ENCODE assay signal across 14 mouse cellular contexts in the genomic region with DNA sequence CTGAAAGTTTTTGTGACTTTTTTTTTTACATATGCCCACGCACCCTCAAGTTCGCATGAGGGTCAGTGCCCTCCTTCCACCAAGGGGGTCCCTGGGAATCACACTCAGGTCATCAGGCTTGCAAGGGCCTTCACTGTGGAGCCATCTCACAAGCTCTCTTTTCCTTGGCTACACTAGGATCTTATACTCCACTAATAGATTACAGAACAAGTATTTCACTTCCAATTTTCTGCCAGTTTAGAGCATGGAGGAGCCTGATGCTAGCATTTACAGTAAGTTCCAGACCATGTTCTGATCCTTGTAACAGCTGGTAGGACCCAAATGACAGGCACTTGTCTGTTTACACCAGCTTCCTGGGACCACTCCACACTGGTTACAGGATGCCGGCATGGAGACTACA. TPM values are rescaled to one million over a fixed set of nuclear protein-coding genes. Genes with fewer than 3 reads are reported as not detected.
DNase-seq lines count a peak whose midpoint lies in the region; ATAC-seq lines count a peak whose summit lies in the region.
"Had no signal": no experiment of that assay in that cellular context is flagged by ENCODE, and none has a peak within 500 bp of the region (broad histone marks: within the 10 kb centered on the region; RNA-seq: fewer than 3 reads in every experiment).

No protein-coding gene starts in this region.

- 0 out of 2 replicates have a peak overlapping the region, but pooled peaks have one; percentile 45 for H3K9ac ChIP-seq in heart, embryonic 13.5 days
- no peak overlapping the region for H3K9ac ChIP-seq in lung, embryonic 16.5 days (ENCODE audit: low read length)
- H3K9ac ChIP-seq in hindbrain, embryonic 15.5 days = no peak overlapping the region
- H3K9ac ChIP-seq in neural tube, embryonic 13.5 days = peak overlapping the region; percentile 35; the same call in 1 of the 2 replicates
- H3K9ac ChIP-seq: liver, postnatal 0 days had no signal

- H3K4me2 ChIP-seq in heart, embryonic 13.5 days = peak overlapping the region; percentile 57
- H3K4me2 ChIP-seq in lung, embryonic 16.5 days (ENCODE audit: low read depth, low read length) = peak overlapping the region; percentile 21
- peak overlapping the region; percentile 24; the same call in 1 of the 2 replicates for H3K4me2 ChIP-seq in hindbrain, embryonic 15.5 days
- peak overlapping the region; percentile 31 for H3K4me2 ChIP-seq in neural tube, embryonic 13.5 days

- peak overlapping the region; percentile 17 for H3K4me3 ChIP-seq in heart, embryonic 13.5 days
- no peak overlapping the region for H3K4me3 ChIP-seq in lung, embryonic 16.5 days (ENCODE audit: low read length)
- no peak overlapping the region for H3K4me3 ChIP-seq in hindbrain, embryonic 15.5 days
- H3K4me3 ChIP-seq in neural tube, embryonic 13.5 days = no peak overlapping the region
- H3K4me3 ChIP-seq: myocyte had no signal

- no peaks in the 10 kb centered on the region for H3K36me3 ChIP-seq in heart, embryonic 13.5 days
- no peaks in the 10 kb centered on the region for H3K36me3 ChIP-seq in lung, embryonic 16.5 days (ENCODE audit: control insufficient read depth, insufficient read depth, low read length)
- H3K36me3 ChIP-seq in hindbrain, embryonic 15.5 days = no peaks in the 10 kb centered on the region
- no peaks in the 10 kb centered on the region for H3K36me3 ChIP-seq in neural tube, embryonic 13.5 days

- no peak for DNase-seq in heart, adult 8-10 months (ENCODE audit: low spot score)
- DNase-seq in lung, postnatal 4 days = no peak
- no peak for DNase-seq in urinary bladder, adult 18-20 months (ENCODE audit: low spot score in 2 of 2)
- DNase-seq: adrenal gland, postnatal 14 days; cerebellum, adult 11-12 months; layer of hippocampus, adult 9-11 months; liver, postnatal 0 days; right cerebral cortex, postnatal 25 days had no signal

- H3K4me1 ChIP-seq in heart, embryonic 13.5 days = peaks cover 21% of the 10 kb centered on the region
- H3K4me1 ChIP-seq in lung, embryonic 16.5 days (replicated peaks; ENCODE audit: control insufficient read depth, insufficient read depth, low read length) = peaks cover 11% of the 10 kb centered on the region
- peaks cover 6% of the 10 kb centered on the region; the same call in 1 of the 2 replicates for H3K4me1 ChIP-seq in hindbrain, embryonic 15.5 days (replicated peaks)
- peaks cover 7% of the 10 kb centered on the region; the same call in 1 of the 2 replicates for H3K4me1 ChIP-seq in neural tube, embryonic 13.5 days (replicated peaks)

- WGBS in heart, embryonic 13.5 days = 60% methylated on average over 3 of the region's 3 CpGs
- WGBS in lung, embryonic 16.5 days = 51% methylated on average over 3 of the region's 3 CpGs
- WGBS in hindbrain, embryonic 15.5 days = 72% methylated on average over 3 of the region's 3 CpGs
- WGBS in neural tube, embryonic 13.5 days = 78% methylated on average over 3 of the region's 3 CpGs

- H3K27me3 ChIP-seq in heart, embryonic 13.5 days (replicated peaks) = no peaks in the 10 kb centered on the region
- H3K27me3 ChIP-seq in lung, embryonic 16.5 days (ENCODE audit: control insufficient read depth, insufficient read depth, low read depth, low read length) = no peaks in the 10 kb centered on the region
- no peaks in the 10 kb centered on the region for H3K27me3 ChIP-seq in hindbrain, embryonic 15.5 days
- no peaks in the 10 kb centered on the region for H3K27me3 ChIP-seq in neural tube, embryonic 13.5 days

- ATAC-seq in heart, embryonic 13.5 days (ENCODE audit: extremely low read depth, insufficient number of reproducible peaks, low FRiP score, low TSS enrichment) = no peak
- ATAC-seq in lung, embryonic 16.5 days (ENCODE audit: low read depth) = no peak
- ATAC-seq in hindbrain, embryonic 15.5 days (ENCODE audit: low FRiP score, low read depth) = no peak
- ATAC-seq in neural tube, embryonic 13.5 days (ENCODE audit: low read depth) = no peak
- no peak for ATAC-seq in granulocyte monocyte progenitor cell, adult 5-6 weeks (replicated peaks; ENCODE audit: poor library complexity, severe bottlenecking)
- ATAC-seq: liver, postnatal 0 days had no signal

- H3K27ac ChIP-seq in heart, embryonic 13.5 days (replicated peaks) = peak overlapping the region; percentile 34; the same call in 1 of the 2 replicates
- peak overlapping the region; percentile 83 for H3K27ac ChIP-seq in lung, embryonic 16.5 days (ENCODE audit: low read length)
- H3K27ac ChIP-seq in hindbrain, embryonic 15.5 days (replicated peaks) = peak overlapping the region; percentile 13; the same call in 1 of the 2 replicates
- H3K27ac ChIP-seq in neural tube, embryonic 13.5 days (replicated peaks) = no peak overlapping the region

- H3K9me3 ChIP-seq in heart, embryonic 13.5 days = 0 out of 2 replicates have a peak, but pooled peaks cover 5% of the 10 kb centered on the region
- H3K9me3 ChIP-seq in lung, embryonic 16.5 days (ENCODE audit: control insufficient read depth, low read length) = no peaks in the 10 kb centered on the region
- no peaks in the 10 kb centered on the region for H3K9me3 ChIP-seq in hindbrain, embryonic 15.5 days
- peaks cover 6% of the 10 kb centered on the region; the same call in 1 of the 2 replicates for H3K9me3 ChIP-seq in neural tube, embryonic 13.5 days

RNA-seq across cellular contexts. Expression of gene Snx22, which starts 8.6 kb away (rescaled TPM):
- 2.3 and 3.0 TPM in 2 replicates for polyA plus RNA-seq in heart, embryonic 13.5 days (2015; fragmentation: Nextera tagmentation; extraction: Ambion mirVana)
- under 1 TPM; 0.26 to 0.88 (median 0.47) TPM for total RNA-seq in heart, adult 8-10 months (2022)
- polyA plus RNA-seq in lung, embryonic 16.5 days (2015; fragmentation: Nextera tagmentation; extraction: Ambion mirVana) = 8.6 and 11.2 TPM in 2 replicates
- 9.1 and 11.6 TPM in 2 replicates for polyA plus RNA-seq in hindbrain, embryonic 15.5 days (2015; fragmentation: Nextera tagmentation; extraction: Ambion mirVana)
- polyA plus RNA-seq in neural tube, embryonic 13.5 days (2015; fragmentation: Nextera tagmentation; extraction: Ambion mirVana) = 5.3 and 6.6 TPM in 2 replicates
- not detected in 2 replicates for total RNA-seq in granulocyte monocyte progenitor cell, adult 5-6 weeks (2014; fragmentation: Nextera tagmentation)
- total RNA-seq in granulocyte monocyte progenitor cell, adult 5-6 weeks (2017) = 0.93 and 1.2 TPM in 2 replicates

RNA-seq across cellular contexts. Expression of gene Ppib, which starts 18.1 kb away (rescaled TPM):
- polyA plus RNA-seq in heart, embryonic 13.5 days (2015; fragmentation: Nextera tagmentation; extraction: Ambion mirVana) = 372 and 396 TPM in 2 replicates
- 100 to 1,000 TPM in 3 of 4 experiments, 10 to 100 TPM in 1; 91.5 to 108 (median 105) TPM for total RNA-seq in heart, adult 8-10 months (2022)
- polyA plus RNA-seq in lung, embryonic 16.5 days (2015; fragmentation: Nextera tagmentation; extraction: Ambion mirVana) = 678 and 681 TPM in 2 replicates
- 346 and 359 TPM in 2 replicates for polyA plus RNA-seq in hindbrain, embryonic 15.5 days (2015; fragmentation: Nextera tagmentation; extraction: Ambion mirVana)
- polyA plus RNA-seq in neural tube, embryonic 13.5 days (2015; fragmentation: Nextera tagmentation; extraction: Ambion mirVana) = 420 and 438 TPM in 2 replicates
- total RNA-seq in granulocyte monocyte progenitor cell, adult 5-6 weeks (2014; fragmentation: Nextera tagmentation) = 543 and 591 TPM in 2 replicates
- 786 and 789 TPM in 2 replicates for total RNA-seq in granulocyte monocyte progenitor cell, adult 5-6 weeks (2017)

RNA-seq across cellular contexts. Expression of gene Snx1, which starts 48.3 kb away (rescaled TPM):
- 59.6 and 65.8 TPM in 2 replicates for polyA plus RNA-seq in heart, embryonic 13.5 days (2015; fragmentation: Nextera tagmentation; extraction: Ambion mirVana)
- 10 to 100 TPM; 21.3 to 25.8 (median 24.0) TPM for total RNA-seq in heart, adult 8-10 months (2022)
- 123 TPM in 2 replicates for polyA plus RNA-seq in lung, embryonic 16.5 days (2015; fragmentation: Nextera tagmentation; extraction: Ambion mirVana)
- polyA plus RNA-seq in hindbrain, embryonic 15.5 days (2015; fragmentation: Nextera tagmentation; extraction: Ambion mirVana) = 76.7 and 76.9 TPM in 2 replicates
- polyA plus RNA-seq in neural tube, embryonic 13.5 days (2015; fragmentation: Nextera tagmentation; extraction: Ambion mirVana) = 83.5 and 84.3 TPM in 2 replicates
- total RNA-seq in granulocyte monocyte progenitor cell, adult 5-6 weeks (2014; fragmentation: Nextera tagmentation) = 71.0 and 93.3 TPM in 2 replicates
- 109 and 124 TPM in 2 replicates for total RNA-seq in granulocyte monocyte progenitor cell, adult 5-6 weeks (2017)

RNA-seq across cellular contexts. Expression of gene Ciao2a, which starts 48.3 kb away (rescaled TPM):
- 152 and 172 TPM in 2 replicates for polyA plus RNA-seq in heart, embryonic 13.5 days (2015; fragmentation: Nextera tagmentation; extraction: Ambion mirVana)
- total RNA-seq in heart, adult 8-10 months (2022) = 10 to 100 TPM; 63.2 to 72.4 (median 71.0) TPM
- 139 and 141 TPM in 2 replicates for polyA plus RNA-seq in lung, embryonic 16.5 days (2015; fragmentation: Nextera tagmentation; extraction: Ambion mirVana)
- polyA plus RNA-seq in hindbrain, embryonic 15.5 days (2015; fragmentation: Nextera tagmentation; extraction: Ambion mirVana) = 68.5 and 70.1 TPM in 2 replicates
- polyA plus RNA-seq in neural tube, embryonic 13.5 days (2015; fragmentation: Nextera tagmentation; extraction: Ambion mirVana) = 99.2 and 110 TPM in 2 replicates
- total RNA-seq in granulocyte monocyte progenitor cell, adult 5-6 weeks (2014; fragmentation: Nextera tagmentation) = 237 and 248 TPM in 2 replicates
- 172 and 204 TPM in 2 replicates for total RNA-seq in granulocyte monocyte progenitor cell, adult 5-6 weeks (2017)

Comparison
In these comparisons a context has a peak if more than half of its experiments do, and no peak if none do; other contexts are left out.
1. H3K9ac ChIP-seq: peak in heart, embryonic 13.5 days (single experiment) and neural tube, embryonic 13.5 days (single experiment); none in lung, embryonic 16.5 days (single experiment) and hindbrain, embryonic 15.5 days (single experiment).
2. Peak in every context shown above with its lines, with median percentiles within 50 percentile points of each other: H3K4me2 ChIP-seq.